8 mouse cellular contexts compared by ENCODE assay signal in the genomic region with DNA sequence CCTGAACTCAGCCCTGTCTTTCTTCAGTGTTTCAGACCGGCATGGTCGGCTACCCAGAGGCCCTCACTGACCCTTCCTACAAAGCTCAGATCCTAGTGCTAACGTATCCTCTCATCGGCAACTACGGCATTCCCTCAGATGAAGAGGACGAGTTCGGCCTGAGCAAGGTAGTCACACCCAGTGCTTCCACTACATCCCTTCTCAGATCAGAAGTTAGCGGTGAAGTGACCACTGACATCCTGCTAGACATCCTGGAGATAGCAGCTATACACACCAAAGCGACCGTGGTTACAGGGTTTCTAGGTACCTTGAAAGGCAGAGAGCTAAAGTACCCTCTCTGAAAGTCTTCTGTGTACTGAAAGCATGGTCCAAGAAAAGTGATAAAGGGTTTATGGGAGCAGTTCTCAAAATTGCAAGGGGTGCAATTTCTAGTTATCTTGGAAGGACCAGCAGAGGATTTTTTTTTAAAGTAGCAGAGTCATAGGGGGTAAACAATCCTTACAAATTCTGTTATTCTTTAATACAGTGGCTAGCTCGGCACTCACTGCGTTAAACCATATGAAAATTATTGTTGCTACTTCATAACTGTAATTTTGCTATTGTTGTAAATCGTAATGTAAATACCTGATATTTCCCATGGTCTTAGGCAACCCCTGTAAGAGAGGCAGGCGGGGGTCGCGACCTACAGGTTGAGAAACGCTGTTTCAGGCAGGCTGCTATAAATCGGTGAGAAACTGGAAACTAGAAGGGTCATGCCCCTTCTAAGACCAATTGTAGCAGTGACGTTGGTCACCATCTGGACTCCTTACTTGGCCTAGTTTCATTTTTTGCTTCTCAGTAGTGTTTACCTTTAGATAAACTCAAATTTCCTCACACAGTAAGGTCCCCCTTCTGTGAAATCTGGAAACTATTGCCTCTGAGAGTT. TPM values are rescaled to one million over a fixed set of nuclear protein-coding genes. Genes with fewer than 3 reads are reported as not detected.
DNase-seq lines count a peak whose midpoint lies in the region; ATAC-seq and TF ChIP-seq lines count a peak whose summit lies in the region.

No protein-coding gene starts in this region.

- dilution Hi-C loops in CH12.LX (cut with MboI; ENCODE audit: extremely low pct_ligation_motif_present, extremely low pct_unique_long_range_greater_than_20kb, low sequenced_read_pairs): no loop called here

- TF ChIP-seq RAD21 in CH12.LX (IDR thresholded peaks at IDR 0.05; ENCODE audit: low read depth, low read length): no peak

- H3K36me3 ChIP-seq in CH12.LX (replicated peaks in 1 of 2; ENCODE audit: control insufficient read depth in 1 of 2, insufficient read depth in 1 of 2, low read length in 1 of 2): peaks cover 35 to 54% of the 10 kb centered on the region in 2 experiments
- peaks cover 38% of the 10 kb centered on the region for H3K36me3 ChIP-seq in forebrain, embryonic 12.5 days (replicated peaks)
- H3K36me3 ChIP-seq in limb, embryonic 14.5 days (ENCODE audit: control insufficient read depth, insufficient read depth, low read length): peaks cover 36% of the 10 kb centered on the region
- H3K36me3 ChIP-seq in neural tube, embryonic 15.5 days: peaks cover 33% of the 10 kb centered on the region

- 0 out of 2 replicates have a peak overlapping the region, but pooled peaks have one; percentile 26 for H3K27ac ChIP-seq in CH12.LX (ENCODE audit: insufficient read depth, low read depth)
- H3K27ac ChIP-seq in forebrain, embryonic 12.5 days: peak overlapping the region; percentile 36; the same call in 1 of the 2 replicates
- peak overlapping the region; percentile 75; the same call in 1 of the 2 replicates for H3K27ac ChIP-seq in limb, embryonic 14.5 days (replicated peaks; ENCODE audit: low read depth, low read length)
- peak overlapping the region; percentile 83 for H3K27ac ChIP-seq in neural tube, embryonic 15.5 days (replicated peaks)

- peak overlapping the region; percentile 83 for H3K4me2 ChIP-seq in CH12.LX (ENCODE audit: insufficient read depth, low read depth, poor library complexity, severe bottlenecking)
- H3K4me2 ChIP-seq in forebrain, embryonic 12.5 days: peak overlapping the region; percentile 83
- peak overlapping the region; percentile 76 for H3K4me2 ChIP-seq in limb, embryonic 14.5 days (replicated peaks; ENCODE audit: low read depth, low read length, severe bottlenecking)
- peak overlapping the region; percentile 96 for H3K4me2 ChIP-seq in neural tube, embryonic 15.5 days

- no peak for TF ChIP-seq CTCF in CH12.LX (conservative IDR thresholded peaks at IDR 0.05 in 1 of 2, IDR thresholded peaks at IDR 0.05 in 1 of 2; ENCODE audit: low read depth in 2 of 2, low read length in 2 of 2)

- TF ChIP-seq POLR2A in CH12.LX (IDR thresholded peaks at IDR 0.05; ENCODE audit: low read depth, low read length): no peak
- TF ChIP-seq POLR2A in limb, embryonic 14.5 days (IDR thresholded peaks at IDR 0.05; ENCODE audit: borderline replicate concordance, extremely low read depth, insufficient read depth, insufficient read length): no peak

- no peaks in the 10 kb centered on the region for H3K9me3 ChIP-seq in CH12.LX (replicated peaks; ENCODE audit: low read length)
- no peaks in the 10 kb centered on the region for H3K9me3 ChIP-seq in forebrain, embryonic 12.5 days
- no peaks in the 10 kb centered on the region for H3K9me3 ChIP-seq in limb, embryonic 14.5 days (ENCODE audit: control insufficient read depth, low read length)
- no peaks in the 10 kb centered on the region for H3K9me3 ChIP-seq in neural tube, embryonic 15.5 days (replicated peaks)

- DNase-seq in gastrocnemius, adult 18-20 months (ENCODE audit: low spot score): peak; percentile 15
- DNase-seq in gastrocnemius, postnatal 10 days: no peak
- peak; percentile 24 for DNase-seq in CH12.LX (ENCODE audit: extremely low read depth)
- no peak for DNase-seq in limb, embryonic 14.5 days (ENCODE audit: low spot score)
- DNase-seq in gastrocnemius, adult 8-10 months (ENCODE audit: low spot score in 2 of 2): no peak
- no peak for DNase-seq in thymus, postnatal 14 days

- H3K9ac ChIP-seq in CH12.LX (ENCODE audit: insufficient read depth, low read depth): peak overlapping the region; percentile 52
- peak overlapping the region; percentile 68 for H3K9ac ChIP-seq in forebrain, embryonic 12.5 days
- peak overlapping the region; percentile 78 for H3K9ac ChIP-seq in limb, embryonic 14.5 days (ENCODE audit: low read depth, low read length, severe bottlenecking)
- H3K9ac ChIP-seq in neural tube, embryonic 15.5 days (replicated peaks): peak overlapping the region; percentile 79

- no peaks in the 10 kb centered on the region for H3K27me3 ChIP-seq in CH12.LX (replicated peaks)
- no peaks in the 10 kb centered on the region for H3K27me3 ChIP-seq in forebrain, embryonic 12.5 days
- no peaks in the 10 kb centered on the region for H3K27me3 ChIP-seq in limb, embryonic 14.5 days (ENCODE audit: control insufficient read depth, insufficient read depth, low read length)
- H3K27me3 ChIP-seq in neural tube, embryonic 15.5 days (replicated peaks): no peaks in the 10 kb centered on the region

- ATAC-seq in forebrain, embryonic 12.5 days (ENCODE audit: low FRiP score): peak; percentile 44
- peak; percentile 20 for ATAC-seq in limb, embryonic 14.5 days (ENCODE audit: low FRiP score, low read depth)
- no peak; the same call in none of the 2 replicates for ATAC-seq in neural tube, embryonic 15.5 days (ENCODE audit: low FRiP score)

- H3K79me2 ChIP-seq in CH12.LX (replicated peaks; ENCODE audit: control insufficient read depth, extremely low read depth, insufficient read depth, poor library complexity, severe bottlenecking): peaks cover 24% of the 10 kb centered on the region

- H3K4me3 ChIP-seq in CH12.LX (replicated peaks in 1 of 3; ENCODE audit: low read depth in 2 of 3, low read length in 2 of 3, poor library complexity in 1 of 3): peak overlapping the region; percentile 82 to 86 (median 82)
- H3K4me3 ChIP-seq in forebrain, embryonic 12.5 days (replicated peaks): peak overlapping the region; percentile 54
- peak overlapping the region; percentile 67 for H3K4me3 ChIP-seq in limb, embryonic 14.5 days (replicated peaks; ENCODE audit: low read length)
- peak overlapping the region; percentile 76 for H3K4me3 ChIP-seq in neural tube, embryonic 15.5 days (replicated peaks)

- no peak for TF ChIP-seq EP300 in CH12.LX (IDR thresholded peaks at IDR 0.05; ENCODE audit: low read length)

- in situ Hi-C loops in CH12.LX (cut with MboI; ENCODE audit: low pct_ligation_motif_present, low pct_unique_long_range_greater_than_20kb, low sequenced_read_pairs): no loop called here

- WGBS in forebrain, embryonic 12.5 days: 24% methylated on average over 19 of the region's 19 CpGs
- WGBS in limb, embryonic 14.5 days: 13% methylated on average over 19 of the region's 19 CpGs
- 17% methylated on average over 19 of the region's 19 CpGs for WGBS in neural tube, embryonic 15.5 days

- peaks cover 3 to 30% of the 10 kb centered on the region in 2 experiments; a peak in 2 of 4 replicates for H3K4me1 ChIP-seq in CH12.LX (ENCODE audit: control insufficient read depth in 1 of 2, insufficient read depth in 2 of 2)
- peaks cover 19% of the 10 kb centered on the region for H3K4me1 ChIP-seq in forebrain, embryonic 12.5 days
- H3K4me1 ChIP-seq in limb, embryonic 14.5 days (ENCODE audit: control insufficient read depth, insufficient read depth, low read length): peaks cover 8% of the 10 kb centered on the region
- H3K4me1 ChIP-seq in neural tube, embryonic 15.5 days: peaks cover 21% of the 10 kb centered on the region

RNA-seq across cellular contexts. Expression of gene Cad, which starts 0.9 kb away (rescaled TPM):
- total RNA-seq in gastrocnemius, adult 18-20 months (2021): 10 to 100 TPM; 21.0 to 24.9 TPM
- total RNA-seq in gastrocnemius, postnatal 10 days (2021): 10 to 100 TPM; 20.0 to 29.6 TPM
- total RNA-seq in CH12.LX (2012; rRNA removed) (106 and 135 TPM in 2 replicates), CH12.LX (2014; rRNA removed) (43.1 and 44.3 TPM in 2 replicates)
- 108 and 123 TPM in 2 replicates for polyA plus RNA-seq in CH12.LX (2012; ENCODE audit: insufficient read length, low read depth)
- 45.4 and 54.1 TPM in 2 replicates for polyA plus RNA-seq in forebrain, embryonic 12.5 days (2016; fragmentation: Nextera tagmentation; extraction: Ambion mirVana)
- polyA plus RNA-seq in limb, embryonic 14.5 days (2012; rRNA removed): 49.1 and 62.5 TPM in 2 replicates
- 28.3 and 29.4 TPM in 2 replicates for polyA plus RNA-seq in limb, embryonic 14.5 days (2014; fragmentation: Nextera tagmentation; extraction: Ambion mirVana)
- 11.6 and 13.5 TPM in 2 replicates for polyA plus RNA-seq in neural tube, embryonic 15.5 days (2015; fragmentation: Nextera tagmentation; extraction: Ambion mirVana)
- total RNA-seq in gastrocnemius, adult 8-10 months (2022): 10 to 100 TPM; 25.5 to 30.8 (median 27.9) TPM

RNA-seq across cellular contexts. Expression of gene Slc5a6, which starts 6.8 kb away (rescaled TPM):
- total RNA-seq in gastrocnemius, adult 18-20 months (2021): 1 to 10 TPM; 4.3 to 5.7 TPM
- 1 to 10 TPM; 2.9 to 3.5 TPM for total RNA-seq in gastrocnemius, postnatal 10 days (2021)
- total RNA-seq in CH12.LX (2012; rRNA removed): 10.9 and 15.4 TPM in 2 replicates
- 8.9 and 9.0 TPM in 2 replicates for total RNA-seq in CH12.LX (2014; rRNA removed)
- 17.1 and 18.6 TPM in 2 replicates for polyA plus RNA-seq in CH12.LX (2012; ENCODE audit: insufficient read length, low read depth)
- polyA plus RNA-seq in forebrain, embryonic 12.5 days (2016; fragmentation: Nextera tagmentation; extraction: Ambion mirVana): 11.1 and 12.1 TPM in 2 replicates
- 25.3 and 33.9 TPM in 2 replicates for polyA plus RNA-seq in limb, embryonic 14.5 days (2012; rRNA removed)
- 11.0 and 11.4 TPM in 2 replicates for polyA plus RNA-seq in limb, embryonic 14.5 days (2014; fragmentation: Nextera tagmentation; extraction: Ambion mirVana)
- 16.7 and 17.8 TPM in 2 replicates for polyA plus RNA-seq in neural tube, embryonic 15.5 days (2015; fragmentation: Nextera tagmentation; extraction: Ambion mirVana)
- 1 to 10 TPM; 6.1 to 7.9 (median 6.7) TPM for total RNA-seq in gastrocnemius, adult 8-10 months (2022)

RNA-seq across cellular contexts. Expression of gene Atraid, which starts 7.4 kb away (rescaled TPM):
- 10 to 100 TPM; 45.3 to 45.4 TPM for total RNA-seq in gastrocnemius, adult 18-20 months (2021)
- total RNA-seq in gastrocnemius, postnatal 10 days (2021): 10 to 100 TPM; 67.8 to 75.2 TPM
- 48.8 and 58.0 TPM in 2 replicates for total RNA-seq in CH12.LX (2012; rRNA removed)
- 88.7 TPM in 2 replicates for total RNA-seq in CH12.LX (2014; rRNA removed)
- 52.7 and 60.1 TPM in 2 replicates for polyA plus RNA-seq in CH12.LX (2012; ENCODE audit: insufficient read length, low read depth)
- 96.6 and 100 TPM in 2 replicates for polyA plus RNA-seq in forebrain, embryonic 12.5 days (2016; fragmentation: Nextera tagmentation; extraction: Ambion mirVana)
- 134 and 151 TPM in 2 replicates for polyA plus RNA-seq in limb, embryonic 14.5 days (2012; rRNA removed)
- polyA plus RNA-seq in limb, embryonic 14.5 days (2014; fragmentation: Nextera tagmentation; extraction: Ambion mirVana): 190 and 200 TPM in 2 replicates
- polyA plus RNA-seq in neural tube, embryonic 15.5 days (2015; fragmentation: Nextera tagmentation; extraction: Ambion mirVana): 173 and 179 TPM in 2 replicates
- total RNA-seq in gastrocnemius, adult 8-10 months (2022): 10 to 100 TPM; 41.9 to 51.2 (median 47.9) TPM

RNA-seq across cellular contexts. Expression of gene Dnajc5g, which starts 50.6 kb away (rescaled TPM):
- not detected for total RNA-seq in gastrocnemius, adult 18-20 months (2021)
- total RNA-seq in gastrocnemius, postnatal 10 days (2021): not detected
- not detected in 2 replicates for total RNA-seq in CH12.LX (2012; rRNA removed)
- not detected in 2 replicates for total RNA-seq in CH12.LX (2014; rRNA removed)
- not detected in 2 replicates for polyA plus RNA-seq in CH12.LX (2012; ENCODE audit: insufficient read length, low read depth)
- not detected in 2 replicates for polyA plus RNA-seq in forebrain, embryonic 12.5 days (2016; fragmentation: Nextera tagmentation; extraction: Ambion mirVana)
- not detected in 2 replicates for polyA plus RNA-seq in limb, embryonic 14.5 days (2012; rRNA removed)
- not detected in 2 replicates for polyA plus RNA-seq in limb, embryonic 14.5 days (2014; fragmentation: Nextera tagmentation; extraction: Ambion mirVana)
- polyA plus RNA-seq in neural tube, embryonic 15.5 days (2015; fragmentation: Nextera tagmentation; extraction: Ambion mirVana): not detected in 2 replicates
- total RNA-seq in gastrocnemius, adult 8-10 months (2022): not detected

RNA-seq across cellular contexts. Expression of gene Slc30a3, which starts 52.6 kb away (rescaled TPM):
- under 1 TPM in 1 of 2 experiments, not detected in 1; 0.09 TPM for total RNA-seq in gastrocnemius, adult 18-20 months (2021)
- total RNA-seq in gastrocnemius, postnatal 10 days (2021): under 1 TPM; 0.27 to 0.28 TPM
- total RNA-seq in CH12.LX (2012; rRNA removed): not detected in 2 replicates
- not detected in 2 replicates for total RNA-seq in CH12.LX (2014; rRNA removed)
- polyA plus RNA-seq in CH12.LX (2012; ENCODE audit: insufficient read length, low read depth): not detected in 2 replicates
- polyA plus RNA-seq in forebrain, embryonic 12.5 days (2016; fragmentation: Nextera tagmentation; extraction: Ambion mirVana): 2.3 and 2.9 TPM in 2 replicates
- 0.82 and 0.86 TPM in 2 replicates for polyA plus RNA-seq in limb, embryonic 14.5 days (2012; rRNA removed)
- polyA plus RNA-seq in limb, embryonic 14.5 days (2014; fragmentation: Nextera tagmentation; extraction: Ambion mirVana): 0.53 and 0.91 TPM in 2 replicates
- 44.9 and 55.5 TPM in 2 replicates for polyA plus RNA-seq in neural tube, embryonic 15.5 days (2015; fragmentation: Nextera tagmentation; extraction: Ambion mirVana)
- under 1 TPM in 2 of 4 experiments, not detected in 2; 0.18 to 0.24 TPM for total RNA-seq in gastrocnemius, adult 8-10 months (2022)

Comparison
In these comparisons a context has a peak if more than half of its experiments do, and no peak if none do; other contexts are left out.
1. DNase-seq: peak in gastrocnemius, adult 18-20 months (single experiment) and CH12.LX (single experiment); none in gastrocnemius, postnatal 10 days (single experiment), limb, embryonic 14.5 days (single experiment), gastrocnemius, adult 8-10 months (0 of 2) and thymus, postnatal 14 days (single experiment).
2. H3K27ac ChIP-seq: peak in every context shown above with its lines; median percentile 83 in neural tube, embryonic 15.5 days; 75 in limb, embryonic 14.5 days; 36 in forebrain, embryonic 12.5 days; 26 in CH12.LX.
3. Peak in every context shown above with its lines, with median percentiles within 50 percentile points of each other: H3K4me2 ChIP-seq, H3K4me3 ChIP-seq and H3K9ac ChIP-seq.